Mouse (Mus musculus): Measurements from ENCODE around the gene Lrguk. TPM values are rescaled to one million over a fixed set of nuclear protein-coding genes. Genes with fewer than 3 reads are reported as not detected.

The Lrguk gene
- polyA plus RNA-seq, 1 experiment from 2014 or later = 1.3 TPM

DNA sequence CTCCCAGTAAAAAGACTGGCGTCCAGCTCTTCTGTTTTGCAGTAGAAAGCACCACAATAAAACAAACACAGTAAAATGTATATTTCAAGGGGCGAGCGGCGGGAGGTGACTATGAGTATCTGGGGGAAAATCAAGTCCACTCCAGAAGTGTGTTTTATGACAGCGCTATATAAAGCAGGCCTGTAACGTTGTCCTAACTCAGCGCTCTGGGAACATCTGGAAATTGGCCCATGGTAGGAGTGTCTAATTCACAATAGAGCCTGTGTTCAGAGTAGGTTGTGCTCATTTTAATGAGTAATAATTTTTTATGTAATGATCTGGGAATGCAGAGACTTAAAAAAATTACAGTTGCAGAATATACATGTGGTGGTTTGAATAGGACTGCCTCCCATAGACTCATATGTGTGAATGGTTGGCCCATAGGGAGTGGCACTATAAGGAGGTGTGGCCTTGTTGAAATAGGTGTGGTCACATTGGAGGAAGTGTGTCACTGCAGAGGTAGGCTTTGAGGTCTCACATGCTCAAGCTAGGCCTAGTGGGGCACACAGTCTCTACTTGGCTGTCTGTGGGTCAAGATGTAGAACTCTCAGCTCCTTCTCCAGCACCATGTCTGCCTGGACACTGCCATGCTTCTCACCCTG, 87.7 kb downstream of the Lrguk start:
- no peak for DNase-seq (ENCODE audit: low spot score)
- WGBS = 95% methylated on average over 7 of the region's 7 CpGs
- Histone ChIP-seq H3K9me3 (replicated peaks) (no peaks in the 10 kb centered on the region), H3K36me3 (no peaks in the 10 kb centered on the region), H3K27me3 (ENCODE audit: low read depth, poor library complexity, severe bottlenecking) (no peaks in the 10 kb centered on the region), H3K27ac (replicated peaks) (no peak overlapping the region), H3K4me1 (no peaks in the 10 kb centered on the region), H3K4me3 (no peak overlapping the region)

DNA sequence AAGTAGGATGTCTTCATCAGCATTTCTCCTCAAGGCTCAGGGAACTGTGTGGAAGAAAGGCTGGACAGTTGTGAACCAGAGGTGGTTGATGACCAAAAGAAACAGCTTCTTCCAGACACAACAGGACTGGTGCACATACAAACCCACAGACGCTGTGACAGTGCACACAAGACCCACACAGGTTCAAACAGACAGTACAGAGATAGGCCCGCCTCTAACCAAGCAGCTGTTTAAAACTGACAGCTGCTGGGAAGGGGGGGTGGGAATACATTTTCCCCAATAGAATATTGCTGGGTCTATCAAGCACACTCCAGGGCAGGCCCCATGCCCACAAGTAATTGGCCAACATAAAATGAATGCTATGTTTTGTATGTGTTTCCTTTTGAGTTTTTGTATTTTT, 95.2 kb downstream of the Lrguk start:
- Histone ChIP-seq H3K4me3 (no peak overlapping the region), H3K9me3 (replicated peaks) (no peaks in the 10 kb centered on the region), H3K27me3 (ENCODE audit: low read depth, poor library complexity, severe bottlenecking) (no peaks in the 10 kb centered on the region), H3K36me3 (no peaks in the 10 kb centered on the region), H3K4me1 (no peaks in the 10 kb centered on the region), H3K27ac (replicated peaks) (no peak overlapping the region)
- no peak for DNase-seq (ENCODE audit: low spot score)
- 78% methylated on average over 2 of the region's 2 CpGs for WGBS

DNA sequence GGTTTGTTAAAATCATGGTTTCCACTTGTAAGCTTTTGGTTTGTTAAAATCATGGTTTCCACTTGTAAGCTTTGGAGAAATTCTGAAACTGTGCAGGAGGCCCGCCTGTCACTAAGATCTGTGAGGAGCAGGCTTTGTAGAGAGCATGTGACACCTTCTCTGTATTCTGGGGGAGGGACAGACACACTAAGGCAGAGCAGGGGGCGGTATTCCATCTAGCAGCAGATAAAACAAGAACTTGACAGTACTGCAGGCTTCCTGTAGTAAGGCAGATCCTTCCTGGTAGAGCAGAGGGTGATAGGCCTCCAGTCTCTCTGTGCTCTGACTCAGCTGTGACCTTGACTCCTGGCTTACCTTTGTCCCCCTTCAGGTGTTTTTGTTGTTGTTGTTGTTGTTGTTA, 100.0 kb downstream of the Lrguk start:
- no peak overlapping the region for H3K4me3 ChIP-seq
- no peaks in the 10 kb centered on the region for H3K4me1 ChIP-seq
- H3K9me3 ChIP-seq (replicated peaks) = no peaks in the 10 kb centered on the region
- H3K27ac ChIP-seq (replicated peaks) = no peak overlapping the region
- WGBS = 79% methylated on average over 2 of the region's 2 CpGs
- no peaks in the 10 kb centered on the region for H3K36me3 ChIP-seq
- no peaks in the 10 kb centered on the region for H3K27me3 ChIP-seq (ENCODE audit: low read depth, poor library complexity, severe bottlenecking)
- no peak for DNase-seq (ENCODE audit: low spot score)

- Histone ChIP-seq H3K27ac (replicated peaks) (no peak overlapping the region), H3K27me3 (ENCODE audit: low read depth, poor library complexity, severe bottlenecking) (no peaks in the 10 kb centered on the region), H3K4me3 (no peak overlapping the region), H3K4me1 (no peaks in the 10 kb centered on the region), H3K9me3 (replicated peaks) (no peaks in the 10 kb centered on the region), H3K36me3 (no peaks in the 10 kb centered on the region)
- no peak for DNase-seq (ENCODE audit: low spot score)
- 90% methylated on average over 9 of the region's 9 CpGs for WGBS
Measured at GRCm38 (mm10) chr6:34132391-34132790, 103.1 kb downstream of the Lrguk start.

- Histone ChIP-seq H3K9me3 (replicated peaks) (no peaks in the 10 kb centered on the region), H3K36me3 (no peaks in the 10 kb centered on the region), H3K4me1 (no peaks in the 10 kb centered on the region), H3K4me3 (no peak overlapping the region), H3K27ac (replicated peaks) (no peak overlapping the region), H3K27me3 (ENCODE audit: low read depth, poor library complexity, severe bottlenecking) (no peaks in the 10 kb centered on the region)
- 86% methylated on average over 3 of the region's 3 CpGs for WGBS
- DNase-seq (ENCODE audit: low spot score) = no peak
Measured at GRCm38 (mm10) chr6:34138366-34138765, 109.1 kb downstream of the Lrguk start.

DNA sequence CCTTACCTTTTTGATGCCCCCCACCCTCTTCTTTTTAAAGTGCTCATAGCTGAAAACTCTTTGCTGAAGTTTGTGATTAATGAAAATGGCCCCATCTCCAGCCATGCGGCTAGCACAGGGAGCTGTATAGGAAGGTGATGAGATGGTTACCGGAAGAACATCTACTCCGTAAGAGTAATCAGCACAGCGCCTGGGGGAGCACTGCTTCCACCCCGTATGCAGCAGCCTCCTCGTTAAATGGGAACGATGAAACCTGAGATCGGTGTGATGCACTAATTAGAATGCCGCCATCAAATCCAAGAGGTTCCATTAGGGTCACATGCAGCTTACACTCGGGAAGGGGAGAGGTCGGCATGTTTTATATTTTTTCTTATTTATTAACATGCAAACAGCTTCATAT, 113.7 kb downstream of the Lrguk start:
- Histone ChIP-seq H3K27ac (replicated peaks) (no peak overlapping the region), H3K36me3 (no peaks in the 10 kb centered on the region), H3K4me3 (no peak overlapping the region), H3K4me1 (no peaks in the 10 kb centered on the region), H3K9me3 (replicated peaks) (no peaks in the 10 kb centered on the region), H3K27me3 (ENCODE audit: low read depth, poor library complexity, severe bottlenecking) (no peaks in the 10 kb centered on the region)
- 85% methylated on average over 11 of the region's 11 CpGs for WGBS
- DNase-seq (ENCODE audit: low spot score) = no peak

DNA sequence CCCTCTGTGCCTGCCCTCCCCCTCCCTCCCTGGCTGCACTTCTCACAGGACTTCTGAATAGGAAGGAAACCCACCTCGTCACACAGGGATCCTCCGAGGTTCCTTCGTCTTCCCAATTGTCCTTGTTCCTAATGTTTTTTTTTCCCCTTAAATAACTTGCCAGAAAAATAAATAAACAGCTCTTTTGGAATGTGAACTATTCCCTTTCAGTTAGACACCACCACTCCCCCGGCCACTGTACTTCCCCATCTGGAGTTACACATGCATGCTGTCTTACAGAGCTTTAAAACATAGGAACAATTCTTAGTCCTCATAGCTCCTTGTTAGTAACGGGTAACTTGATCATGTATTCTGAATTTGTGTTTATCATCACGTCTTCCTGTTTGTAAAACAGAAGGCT, 116.8 kb downstream of the Lrguk start:
- Histone ChIP-seq H3K4me3 (no peak overlapping the region), H3K4me1 (no peaks in the 10 kb centered on the region), H3K9me3 (replicated peaks) (no peaks in the 10 kb centered on the region), H3K36me3 (no peaks in the 10 kb centered on the region), H3K27ac (replicated peaks) (no peak overlapping the region), H3K27me3 (ENCODE audit: low read depth, poor library complexity, severe bottlenecking) (no peaks in the 10 kb centered on the region)
- no peak for DNase-seq (ENCODE audit: low spot score)
- 80% methylated on average over 6 of the region's 6 CpGs for WGBS

GRCm38 (mm10) chr6:34148021-34148420, 118.8 kb downstream of the Lrguk start:
- no peak for DNase-seq (ENCODE audit: low spot score)
- WGBS = 96% methylated on average over 3 of the region's 3 CpGs

GRCm38 (mm10) chr6:34148639-34149038, 119.4 kb downstream of the Lrguk start:
- Histone ChIP-seq H3K27me3 (ENCODE audit: low read depth, poor library complexity, severe bottlenecking) (no peaks in the 10 kb centered on the region), H3K9me3 (replicated peaks) (no peaks in the 10 kb centered on the region), H3K4me3 (no peak overlapping the region), H3K4me1 (peaks cover 10% of the 10 kb centered on the region), H3K27ac (replicated peaks) (no peak overlapping the region), H3K36me3 (no peaks in the 10 kb centered on the region)
- WGBS = 91% methylated on average over 7 of the region's 7 CpGs
- no peak for DNase-seq (ENCODE audit: low spot score)

More at GRCm38 (mm10) chr6:34148021-34148420, 118.8 kb downstream of the Lrguk start:
- Histone ChIP-seq H3K27ac (replicated peaks) (no peak overlapping the region), H3K9me3 (replicated peaks) (no peaks in the 10 kb centered on the region), H3K4me3 (no peak overlapping the region), H3K4me1 (peaks cover 3% of the 10 kb centered on the region), H3K36me3 (no peaks in the 10 kb centered on the region), H3K27me3 (ENCODE audit: low read depth, poor library complexity, severe bottlenecking) (no peaks in the 10 kb centered on the region)

GRCm38 (mm10) chr6:34149066-34149465, 119.8 kb downstream of the Lrguk start:
- no peaks in the 10 kb centered on the region for H3K27me3 ChIP-seq (ENCODE audit: low read depth, poor library complexity, severe bottlenecking)
- H3K4me1 ChIP-seq = peaks cover 14% of the 10 kb centered on the region
- H3K4me3 ChIP-seq = no peak overlapping the region
- no peak overlapping the region for H3K27ac ChIP-seq (replicated peaks)
- no peaks in the 10 kb centered on the region for H3K9me3 ChIP-seq (replicated peaks)
- DNase-seq (ENCODE audit: low spot score) = no peak
- WGBS = 92% methylated on average over 9 of the region's 9 CpGs
- no peaks in the 10 kb centered on the region for H3K36me3 ChIP-seq

- no peaks in the 10 kb centered on the region for H3K9me3 ChIP-seq (replicated peaks)
- no peaks in the 10 kb centered on the region for H3K27me3 ChIP-seq (ENCODE audit: low read depth, poor library complexity, severe bottlenecking)
- H3K27ac ChIP-seq (replicated peaks) = no peak overlapping the region
- DNase-seq (ENCODE audit: low spot score) = no peak
- H3K36me3 ChIP-seq = no peaks in the 10 kb centered on the region
- peaks cover 21% of the 10 kb centered on the region for H3K4me1 ChIP-seq
- no peak overlapping the region for H3K4me3 ChIP-seq
- WGBS = 88% methylated on average over 1 of the region's 1 CpGs
Measured at GRCm38 (mm10) chr6:34149821-34150220, 120.6 kb downstream of the Lrguk start.

DNA sequence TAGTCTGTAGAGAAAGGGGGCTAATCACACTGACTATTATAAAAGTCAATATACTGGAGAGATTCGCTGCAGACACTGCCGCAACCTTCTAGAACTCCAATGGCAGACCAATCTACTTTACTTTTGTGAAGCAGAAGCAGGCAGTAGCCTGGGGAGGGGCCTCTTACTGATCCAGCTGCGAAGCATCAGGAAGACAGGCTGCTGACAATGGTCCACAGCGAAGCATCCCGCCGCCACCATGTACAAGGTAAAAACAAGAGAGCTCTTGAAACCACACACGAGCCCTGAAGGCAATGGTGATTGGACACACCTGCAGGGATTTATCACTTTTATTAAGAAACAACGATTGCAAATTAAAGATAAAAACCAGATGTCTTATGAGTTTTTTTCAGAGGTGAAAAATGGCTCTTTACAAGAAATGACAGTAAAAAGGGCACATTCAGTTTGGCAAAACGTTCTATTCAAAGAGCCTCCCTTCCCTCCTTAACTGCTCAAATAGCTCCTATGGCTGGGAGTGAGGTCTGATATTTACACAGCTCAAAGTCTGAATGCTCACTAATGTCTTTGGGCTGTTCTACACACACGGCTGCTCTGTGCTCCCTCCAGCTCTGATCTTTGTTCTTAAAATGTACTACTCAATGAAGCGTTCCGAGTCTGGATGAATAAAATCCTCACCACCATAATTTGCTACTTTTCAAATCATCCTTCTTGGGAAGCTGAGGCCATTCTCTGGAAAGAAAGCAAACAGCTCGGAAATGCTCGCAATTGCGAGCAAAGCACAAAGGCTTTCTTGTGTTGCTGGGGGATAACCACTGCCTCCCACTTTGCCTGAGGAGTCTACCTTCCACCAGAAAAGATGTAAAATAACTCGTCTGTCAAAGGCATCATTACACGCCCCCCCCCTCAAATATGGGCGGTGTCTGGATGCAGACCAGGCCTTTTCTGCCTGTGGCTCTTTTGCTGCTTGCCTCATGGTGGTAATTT, 124.1 kb downstream of the Lrguk start:
- no peak overlapping the region for H3K4me3 ChIP-seq
- peaks cover 25% of the 10 kb centered on the region for H3K4me1 ChIP-seq
- WGBS = 72% methylated on average over 18 of the region's 18 CpGs
- no peaks in the 10 kb centered on the region for H3K9me3 ChIP-seq (replicated peaks)
- DNase-seq (ENCODE audit: low spot score) = no peak
- peaks cover 20% of the 10 kb centered on the region for H3K36me3 ChIP-seq
- no peak overlapping the region; the same call in 1 of the 2 replicates for H3K27ac ChIP-seq (replicated peaks)
- no peaks in the 10 kb centered on the region for H3K27me3 ChIP-seq (ENCODE audit: low read depth, poor library complexity, severe bottlenecking)

- Histone ChIP-seq H3K4me3 (no peak overlapping the region), H3K36me3 (peaks cover 28% of the 10 kb centered on the region), H3K9me3 (replicated peaks) (no peaks in the 10 kb centered on the region), H3K27ac (replicated peaks) (no peak overlapping the region; the same call in 1 of the 2 replicates), H3K27me3 (ENCODE audit: low read depth, poor library complexity, severe bottlenecking) (no peaks in the 10 kb centered on the region), H3K4me1 (peaks cover 25% of the 10 kb centered on the region)
- WGBS = 85% methylated on average over 3 of the region's 3 CpGs
- no peak for DNase-seq (ENCODE audit: low spot score)
Measured at GRCm38 (mm10) chr6:34154202-34154601, 125.0 kb downstream of the Lrguk start.

All from midbrain, embryonic 10.5 days (tissue).